Mouse (Mus musculus): Measurements from ENCODE around the gene Zfp541. TPM values are rescaled to one million over a fixed set of nuclear protein-coding genes. Genes with fewer than 3 reads are reported as not detected.

Gene Zfp541
- polyA plus RNA-seq, 1 experiment from 2014 or later, result 0.06 TPM

DNA sequence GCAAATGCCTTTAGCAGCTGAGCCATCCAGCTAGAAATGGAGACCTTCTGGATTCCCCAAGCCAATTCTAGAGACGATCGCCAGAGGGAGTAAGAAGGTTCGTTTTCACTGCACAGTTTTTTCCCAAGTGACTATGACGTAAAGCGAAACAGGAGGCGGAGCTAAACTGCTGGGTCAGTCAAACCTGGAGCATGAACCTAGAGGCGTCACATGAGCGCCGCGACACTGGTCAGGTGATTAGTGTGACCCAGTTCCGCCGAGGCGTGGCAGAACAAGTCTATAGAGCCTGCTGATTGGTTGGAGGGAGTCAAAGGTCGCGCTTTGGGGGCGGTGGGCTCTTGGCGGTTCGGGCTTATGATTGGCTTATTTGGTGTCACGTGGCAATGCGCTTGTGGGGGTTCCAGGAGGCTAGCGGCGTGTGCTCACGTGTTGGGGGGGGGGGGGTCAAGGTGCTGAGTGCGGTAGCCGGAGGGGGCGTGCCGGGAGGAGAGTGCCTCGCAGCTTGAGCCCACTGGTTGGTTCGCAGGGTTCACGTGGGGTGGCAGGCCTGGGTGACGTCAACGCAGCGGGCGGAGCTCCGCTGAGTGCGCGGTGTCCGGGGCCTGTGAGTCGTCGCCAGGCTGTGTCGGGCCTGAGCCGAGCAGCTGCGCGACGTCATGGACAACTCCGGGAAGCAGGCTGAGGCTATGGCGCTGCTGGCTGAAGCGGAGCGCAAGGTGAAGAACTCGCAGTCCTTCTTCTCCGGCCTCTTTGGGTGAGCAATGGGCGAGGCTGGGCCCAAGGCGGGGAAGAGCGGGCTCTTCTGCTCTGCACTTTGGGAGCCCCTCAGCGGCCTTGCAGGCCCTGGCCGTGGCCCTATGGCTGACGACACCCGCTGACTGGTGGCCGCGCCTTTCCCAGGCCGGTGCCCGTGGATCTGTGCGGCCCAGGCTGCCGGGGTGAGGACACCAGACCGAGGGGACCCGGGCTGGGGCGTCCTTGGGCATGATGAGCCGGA, 36.7 kb downstream of the Zfp541 start, which contains the start of gene Napa:
Gene Napa (plus strand): TSS at position 438 of the 997 bp plus-strand sequence.
- ATAC-seq (ENCODE audit: low read depth), result peak; percentile 98

DNA sequence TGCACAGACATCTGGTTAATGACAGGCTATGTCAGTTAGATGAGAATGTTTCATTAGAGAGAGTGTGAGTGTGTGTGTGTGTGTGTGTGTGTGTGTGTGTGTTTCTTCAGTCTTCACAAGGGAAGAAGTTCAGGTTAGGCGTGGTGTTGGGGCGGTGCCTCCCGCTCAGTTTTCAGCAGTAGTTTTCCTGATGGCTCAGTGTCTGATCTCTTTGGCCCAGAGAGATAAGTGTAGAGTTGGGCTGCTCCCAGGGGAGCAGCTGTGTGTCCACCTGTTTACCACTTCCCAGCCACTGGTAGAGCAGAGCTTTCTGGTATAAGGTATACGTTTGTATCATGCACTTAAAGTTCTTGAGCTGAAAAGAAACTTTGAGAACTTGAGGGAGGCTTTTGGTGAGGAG, 38.3 kb downstream of the Zfp541 start:
- WGBS, result 77% methylated on average over 4 of the region's 4 CpGs
- peak overlapping the region; percentile 89; the same call in 1 of the 2 replicates for H3K9ac ChIP-seq (ENCODE audit: low read length)

More for the DNA sequence above, 36.7 kb downstream of the Zfp541 start, which contains the start of gene Napa:
- Histone ChIP-seq H3K4me2 (ENCODE audit: low read depth, low read length) (peak within 1 kb of the TSS; percentile 82), H3K36me3 (ENCODE audit: control insufficient read depth, insufficient read depth, low read length) (no peaks in the 10 kb centered on the region), H3K4me3 (ENCODE audit: low read length) (peak within 1 kb of the TSS; percentile 84), H3K9ac (ENCODE audit: low read length) (peak within 1 kb of the TSS; percentile 89), H3K27me3 (ENCODE audit: control insufficient read depth, insufficient read depth, low read depth, low read length) (no peaks in the 10 kb centered on the region), H3K4me1 (replicated peaks; ENCODE audit: control insufficient read depth, insufficient read depth, low read length) (peaks cover 11% of the 10 kb centered on the region), H3K27ac (ENCODE audit: low read length) (peak within 1 kb of the TSS; percentile 83), H3K9me3 (ENCODE audit: control insufficient read depth, low read length) (no peaks in the 10 kb centered on the region)
- WGBS, result under 1% methylated on average over 65 of the region's 68 CpGs

DNA sequence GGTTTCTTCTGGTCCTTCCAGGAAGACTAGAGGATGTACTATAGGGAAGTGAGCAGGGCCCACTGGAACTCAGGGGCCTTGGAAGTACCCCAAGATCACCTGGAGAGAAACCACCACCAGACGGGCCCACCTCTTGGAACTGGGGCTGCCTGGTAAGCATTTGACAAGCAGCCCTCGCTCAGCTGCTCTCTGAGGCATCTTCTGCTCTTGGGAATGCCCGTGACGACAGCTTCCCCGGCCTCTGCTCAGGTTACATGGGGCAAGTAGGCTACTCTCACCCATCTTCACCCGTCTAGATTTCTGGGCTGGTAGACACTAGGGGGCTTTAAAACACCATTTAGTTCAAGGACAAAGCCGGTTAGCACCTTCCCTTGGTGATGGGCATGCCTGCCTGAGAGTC, 39.5 kb downstream of the Zfp541 start:
- peaks cover 6% of the 10 kb centered on the region; the same call in 1 of the 2 replicates for H3K36me3 ChIP-seq (ENCODE audit: control insufficient read depth, insufficient read depth, low read length)
- no peak overlapping the region for H3K27ac ChIP-seq (ENCODE audit: low read length)
- no peak overlapping the region for H3K4me3 ChIP-seq (ENCODE audit: low read length)
- H3K27me3 ChIP-seq (ENCODE audit: control insufficient read depth, insufficient read depth, low read depth, low read length), result no peaks in the 10 kb centered on the region
- ATAC-seq (ENCODE audit: low read depth), result no peak
- H3K4me1 ChIP-seq (replicated peaks; ENCODE audit: control insufficient read depth, insufficient read depth, low read length), result peaks cover 11% of the 10 kb centered on the region
- H3K4me2 ChIP-seq (ENCODE audit: low read depth, low read length), result no peak overlapping the region
- WGBS, result 77% methylated on average over 7 of the region's 7 CpGs
- H3K9ac ChIP-seq (ENCODE audit: low read length), result no peak overlapping the region; the same call in 1 of the 2 replicates
- no peaks in the 10 kb centered on the region for H3K9me3 ChIP-seq (ENCODE audit: control insufficient read depth, low read length)

More for the DNA sequence above, 38.3 kb downstream of the Zfp541 start:
- no peak overlapping the region for H3K27ac ChIP-seq (ENCODE audit: low read length)
- no peaks in the 10 kb centered on the region for H3K9me3 ChIP-seq (ENCODE audit: control insufficient read depth, low read length)
- H3K4me3 ChIP-seq (ENCODE audit: low read length), result peak overlapping the region; percentile 84
- H3K27me3 ChIP-seq (ENCODE audit: control insufficient read depth, insufficient read depth, low read depth, low read length), result no peaks in the 10 kb centered on the region
- H3K4me2 ChIP-seq (ENCODE audit: low read depth, low read length), result peak overlapping the region; percentile 82
- peaks cover 11% of the 10 kb centered on the region for H3K4me1 ChIP-seq (replicated peaks; ENCODE audit: control insufficient read depth, insufficient read depth, low read length)
- no peak for ATAC-seq (ENCODE audit: low read depth)
- 0 out of 2 replicates have a peak, but pooled peaks cover 4% of the 10 kb centered on the region for H3K36me3 ChIP-seq (ENCODE audit: control insufficient read depth, insufficient read depth, low read length)

GRCm38 (mm10) chr7:16101726-16102475, 40.3 kb downstream of the Zfp541 start:
- H3K9ac ChIP-seq (ENCODE audit: low read length), result no peak overlapping the region
- no peak overlapping the region for H3K4me2 ChIP-seq (ENCODE audit: low read depth, low read length)
- H3K4me1 ChIP-seq (replicated peaks; ENCODE audit: control insufficient read depth, insufficient read depth, low read length), result peaks cover 11% of the 10 kb centered on the region
- 61% methylated on average over 15 of the region's 15 CpGs for WGBS
- H3K27me3 ChIP-seq (ENCODE audit: control insufficient read depth, insufficient read depth, low read depth, low read length), result no peaks in the 10 kb centered on the region
- H3K27ac ChIP-seq (ENCODE audit: low read length), result no peak overlapping the region
- H3K36me3 ChIP-seq (ENCODE audit: control insufficient read depth, insufficient read depth, low read length), result peaks cover 6% of the 10 kb centered on the region; the same call in 1 of the 2 replicates
- no peaks in the 10 kb centered on the region for H3K9me3 ChIP-seq (ENCODE audit: control insufficient read depth, low read length)
- no peak for ATAC-seq (ENCODE audit: low read depth)
- H3K4me3 ChIP-seq (ENCODE audit: low read length), result no peak overlapping the region

DNA sequence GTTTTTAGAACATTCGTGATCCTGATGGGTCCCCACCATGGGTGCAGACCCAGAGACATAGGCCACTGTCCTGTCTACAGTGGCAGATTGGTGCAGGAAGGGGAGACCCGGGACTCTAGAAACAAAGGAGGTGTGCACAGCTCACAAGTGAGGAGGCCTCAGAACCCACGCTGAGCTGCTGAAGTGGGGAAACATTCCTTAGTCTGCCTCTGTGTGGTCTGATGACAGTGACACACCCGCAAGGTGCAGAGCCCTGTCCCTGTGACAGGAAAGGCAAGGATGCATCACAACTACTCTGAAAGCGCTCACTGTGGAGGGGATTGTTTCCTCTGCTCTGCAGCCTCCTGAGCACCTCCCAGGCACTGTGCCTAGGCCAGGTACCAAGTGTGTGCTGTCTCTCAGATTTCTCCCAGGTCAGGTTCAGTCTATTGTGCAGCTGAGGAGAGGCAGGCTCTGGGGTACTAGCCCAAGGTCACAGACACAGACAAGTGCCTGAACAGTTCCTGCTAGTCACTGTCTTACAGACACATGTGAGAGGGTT, 41.1 kb downstream of the Zfp541 start:
- Histone ChIP-seq H3K4me3 (ENCODE audit: low read length) (no peak overlapping the region), H3K36me3 (ENCODE audit: control insufficient read depth, insufficient read depth, low read length) (peaks cover 13% of the 10 kb centered on the region), H3K9me3 (ENCODE audit: control insufficient read depth, low read length) (no peaks in the 10 kb centered on the region), H3K27ac (ENCODE audit: low read length) (no peak overlapping the region), H3K27me3 (ENCODE audit: control insufficient read depth, insufficient read depth, low read depth, low read length) (no peaks in the 10 kb centered on the region), H3K9ac (ENCODE audit: low read length) (no peak overlapping the region), H3K4me1 (replicated peaks; ENCODE audit: control insufficient read depth, insufficient read depth, low read length) (peaks cover 11% of the 10 kb centered on the region), H3K4me2 (ENCODE audit: low read depth, low read length) (no peak overlapping the region)
- 78% methylated on average over 5 of the region's 5 CpGs for WGBS
- ATAC-seq (ENCODE audit: low read depth), result no peak

- H3K4me1 ChIP-seq (replicated peaks; ENCODE audit: control insufficient read depth, insufficient read depth, low read length), result peaks cover 11% of the 10 kb centered on the region
- H3K27me3 ChIP-seq (ENCODE audit: control insufficient read depth, insufficient read depth, low read depth, low read length), result no peaks in the 10 kb centered on the region
- H3K36me3 ChIP-seq (ENCODE audit: control insufficient read depth, insufficient read depth, low read length), result peaks cover 21% of the 10 kb centered on the region
- no peaks in the 10 kb centered on the region for H3K9me3 ChIP-seq (ENCODE audit: control insufficient read depth, low read length)
- H3K9ac ChIP-seq (ENCODE audit: low read length), result no peak overlapping the region
- no peak overlapping the region for H3K27ac ChIP-seq (ENCODE audit: low read length)
- WGBS, result 66% methylated on average over 6 of the region's 6 CpGs
- no peak overlapping the region for H3K4me2 ChIP-seq (ENCODE audit: low read depth, low read length)
- H3K4me3 ChIP-seq (ENCODE audit: low read length), result no peak overlapping the region
- ATAC-seq (ENCODE audit: low read depth), result 0 out of 2 replicates have a peak, but pooled peaks have one; percentile 4
Observed at GRCm38 (mm10) chr7:16103760-16104159, 42.1 kb downstream of the Zfp541 start.

- Histone ChIP-seq H3K27ac (ENCODE audit: low read length) (no peak overlapping the region), H3K36me3 (ENCODE audit: control insufficient read depth, insufficient read depth, low read length) (peaks cover 27% of the 10 kb centered on the region), H3K9ac (ENCODE audit: low read length) (no peak overlapping the region), H3K4me3 (ENCODE audit: low read length) (no peak overlapping the region), H3K4me2 (ENCODE audit: low read depth, low read length) (no peak overlapping the region), H3K9me3 (ENCODE audit: control insufficient read depth, low read length) (no peaks in the 10 kb centered on the region), H3K27me3 (ENCODE audit: control insufficient read depth, insufficient read depth, low read depth, low read length) (no peaks in the 10 kb centered on the region), H3K4me1 (replicated peaks; ENCODE audit: control insufficient read depth, insufficient read depth, low read length) (peaks cover 4% of the 10 kb centered on the region; the same call in 1 of the 2 replicates)
- WGBS, result 92% methylated on average over 7 of the region's 7 CpGs
- ATAC-seq (ENCODE audit: low read depth), result no peak
Observed at GRCm38 (mm10) chr7:16104611-16105388, 43.2 kb downstream of the Zfp541 start.

DNA sequence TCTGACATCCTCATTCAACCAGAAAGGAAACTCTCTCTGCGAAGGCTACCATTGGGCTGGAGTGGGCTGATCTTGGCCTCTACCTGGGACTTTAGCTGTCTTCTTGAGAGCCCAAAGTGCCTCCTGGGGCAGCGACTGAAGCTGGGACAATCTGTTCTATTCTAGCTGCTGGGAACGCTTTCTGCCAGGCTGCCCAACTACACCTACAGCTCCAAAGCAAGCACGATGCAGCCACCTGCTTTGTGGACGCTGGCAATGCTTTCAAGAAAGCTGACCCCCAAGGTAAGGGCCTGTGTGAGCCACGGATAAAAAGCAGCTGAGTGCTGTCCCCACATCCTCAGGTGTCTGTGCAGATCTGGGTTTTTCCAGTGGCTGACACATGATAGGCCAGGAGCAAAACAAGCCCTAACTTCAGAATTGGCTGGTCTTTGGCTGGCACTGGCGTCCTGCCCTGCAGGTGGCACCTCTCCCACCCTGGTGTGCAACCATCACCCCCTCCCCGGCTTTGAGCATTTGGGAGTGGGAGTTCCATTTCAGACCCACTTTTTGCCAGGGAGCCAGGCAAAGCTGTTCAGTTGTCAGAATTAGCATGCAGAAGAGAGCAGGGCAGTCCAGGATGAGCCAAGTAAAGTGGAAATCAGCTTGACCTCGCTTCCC, 47.4 kb downstream of the Zfp541 start:
- no peak for ATAC-seq (ENCODE audit: low read depth)
- peaks cover 57% of the 10 kb centered on the region for H3K36me3 ChIP-seq (ENCODE audit: control insufficient read depth, insufficient read depth, low read length)
- H3K9ac ChIP-seq (ENCODE audit: low read length), result no peak overlapping the region
- H3K4me3 ChIP-seq (ENCODE audit: low read length), result no peak overlapping the region
- no peaks in the 10 kb centered on the region for H3K27me3 ChIP-seq (ENCODE audit: control insufficient read depth, insufficient read depth, low read depth, low read length)
- 90% methylated on average over 9 of the region's 9 CpGs for WGBS
- H3K4me1 ChIP-seq (replicated peaks; ENCODE audit: control insufficient read depth, insufficient read depth, low read length), result no peaks in the 10 kb centered on the region
- H3K4me2 ChIP-seq (ENCODE audit: low read depth, low read length), result no peak overlapping the region
- no peak overlapping the region for H3K27ac ChIP-seq (ENCODE audit: low read length)
- no peaks in the 10 kb centered on the region for H3K9me3 ChIP-seq (ENCODE audit: control insufficient read depth, low read length)
